Mouse (Mus musculus) ZHBTc4 (cell line): ENCODE data around the gene Alkbh2.

Experiments used
- DNase-seq: peaks from one replicate; pipeline ENCODE4 v3.0.0-alpha.2; 2011; ENCODE audit warnings: low read depth, low spot score

Gene Alkbh2

GRCm38 (mm10) chr5:114101873-114102272, 26.1 kb downstream of the Alkbh2 start:
- no peak for DNase-seq

DNA sequence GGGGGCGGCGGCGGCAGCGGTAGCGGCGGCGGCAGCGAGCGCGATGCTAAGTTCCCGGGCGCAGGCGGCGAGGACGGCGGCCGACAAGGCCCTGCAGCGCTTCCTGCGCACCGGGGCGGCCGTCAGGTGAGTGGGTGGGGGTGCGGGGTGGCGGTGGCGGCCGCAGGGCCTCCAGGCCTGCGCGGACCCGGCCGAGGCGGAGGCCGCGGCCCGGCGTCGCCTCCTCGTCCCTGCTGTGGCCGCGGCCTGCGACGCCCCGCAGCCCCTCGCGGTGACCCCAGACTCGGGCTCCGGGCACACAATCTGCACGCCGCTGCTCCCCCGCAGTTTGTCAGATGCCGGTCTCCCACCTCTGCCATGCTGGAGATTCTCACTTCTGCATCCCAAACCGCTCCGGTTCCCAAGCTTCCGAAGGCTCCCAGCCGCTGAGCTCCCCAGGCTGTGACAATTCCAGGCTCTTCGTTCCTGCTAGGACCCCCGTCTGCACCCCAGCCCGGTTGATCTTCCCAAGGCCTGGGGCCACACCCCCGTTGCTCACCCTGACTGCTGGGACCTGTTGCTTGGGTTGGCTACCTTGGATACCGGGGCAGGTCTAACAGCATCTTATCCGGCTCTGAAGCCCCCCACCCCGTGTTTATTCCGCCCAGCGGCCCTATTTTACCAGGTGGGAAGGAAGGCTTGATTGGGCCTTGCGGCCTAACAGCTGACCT, 27.5 kb downstream of the Alkbh2 start:
- no peak for DNase-seq

DNA sequence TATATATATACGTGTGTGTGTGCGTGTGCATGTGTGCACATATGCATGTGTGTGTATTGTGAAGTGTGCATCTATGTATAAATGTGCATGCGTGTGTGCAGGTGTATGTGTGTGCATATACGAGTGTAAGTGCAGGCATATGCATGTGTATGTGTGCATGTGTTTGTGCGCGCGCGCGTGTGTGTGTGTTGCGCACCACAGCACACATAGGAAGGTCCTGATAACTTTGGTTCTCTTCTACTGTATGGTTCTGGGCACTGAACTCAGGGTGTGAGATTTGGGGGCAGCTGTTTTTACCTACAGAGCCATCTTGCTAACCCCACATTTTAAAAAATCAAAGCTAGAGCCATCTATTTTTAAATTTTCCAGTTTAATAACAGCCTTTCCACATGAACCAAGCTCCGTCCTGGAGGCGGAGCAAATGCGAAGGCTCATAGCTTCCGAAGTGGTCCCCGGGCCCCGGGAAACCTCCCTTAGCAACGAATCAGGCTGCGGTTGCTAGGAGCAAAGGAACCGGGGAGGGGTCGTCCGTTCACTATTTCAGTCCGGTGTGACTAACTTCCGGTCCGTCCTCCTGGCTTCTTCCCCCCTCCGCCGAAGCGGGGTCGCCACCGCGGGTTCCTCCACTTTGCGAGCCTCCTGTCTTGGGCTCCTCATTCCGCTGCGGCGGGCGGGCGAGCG, 28.2 kb downstream of the Alkbh2 start:
- DNase-seq, result peak; percentile 96

DNA sequence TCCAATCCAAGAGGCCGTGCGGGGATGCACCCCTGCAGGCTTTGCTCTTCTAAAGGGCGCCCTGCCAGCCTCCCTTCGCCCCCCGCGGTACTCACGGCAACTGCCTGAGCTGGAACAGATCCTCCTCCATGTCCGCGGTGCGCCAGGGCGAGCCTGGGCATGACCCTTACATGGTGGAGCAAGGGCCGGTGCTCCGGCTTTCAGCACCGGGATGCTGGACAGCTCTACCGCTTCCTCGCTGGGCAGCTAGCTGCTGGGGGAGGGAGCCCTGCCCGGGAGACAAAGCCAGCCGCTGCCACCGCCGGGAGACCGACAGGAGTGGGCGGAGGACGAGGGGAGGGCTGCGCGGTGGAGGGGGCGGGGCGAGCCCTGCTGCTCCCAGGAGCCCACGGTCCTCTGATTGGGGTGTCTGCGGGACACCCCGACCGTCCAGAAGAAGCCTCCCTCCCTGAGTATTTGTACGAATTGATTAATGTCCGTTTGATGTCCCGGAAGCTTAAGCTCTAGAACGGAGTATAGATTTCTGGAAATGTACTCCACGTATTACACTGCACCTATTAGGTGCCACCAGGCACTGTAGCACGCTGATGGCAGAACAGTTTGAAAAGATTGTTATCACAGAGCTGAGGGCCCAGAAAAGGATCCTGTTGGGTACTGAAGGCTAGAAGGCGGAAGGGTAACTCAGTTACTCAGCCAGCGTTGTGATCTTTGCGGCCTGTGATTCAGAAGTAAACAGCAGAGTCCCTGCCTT, 36.8 kb downstream of the Alkbh2 start, which contains the start of gene Svop:
Gene Svop, minus strand, starts transcription at position 514 of the 751 bp plus-strand sequence.
- peak; percentile 92 for DNase-seq

- no peak for DNase-seq
Observed at GRCm38 (mm10) chr5:114090421-114091013, 37.5 kb downstream of the Alkbh2 start.

DNA sequence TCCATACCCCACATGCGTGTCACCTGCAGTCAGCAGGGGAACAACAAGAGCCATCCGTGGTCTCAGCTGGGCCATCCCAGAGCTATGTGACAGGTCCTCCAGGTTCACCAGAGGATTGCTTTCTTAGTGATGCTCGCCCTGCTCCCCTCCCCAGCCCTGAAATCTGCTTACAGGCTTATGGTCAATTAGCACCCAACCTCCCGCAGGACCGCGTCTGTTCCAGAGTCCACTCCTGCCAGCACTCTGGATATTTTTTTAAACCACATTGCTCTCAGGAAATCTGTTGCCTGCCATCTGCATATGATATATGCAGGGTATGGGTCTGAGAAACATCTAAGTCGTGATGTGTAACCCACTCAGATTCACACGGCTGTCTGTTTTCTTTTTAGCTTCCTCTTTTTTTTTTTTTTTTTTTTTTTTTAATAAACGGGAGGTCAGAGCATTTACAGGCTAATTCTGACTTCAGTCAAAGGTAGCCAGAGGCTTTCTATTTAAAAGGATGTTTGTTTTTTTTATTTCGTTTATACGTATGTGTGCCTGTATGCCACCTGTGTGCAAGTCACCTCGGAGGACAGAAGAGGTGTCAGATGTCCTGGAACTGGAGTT, 40.0 kb downstream of the Alkbh2 start:
- DNase-seq, result no peak

- no peak for DNase-seq
Observed at GRCm38 (mm10) chr5:114085501-114085900, 42.5 kb downstream of the Alkbh2 start.

- no peak for DNase-seq
Observed at GRCm38 (mm10) chr5:114077009-114077408, 51.0 kb downstream of the Alkbh2 start.
